Mouse (Mus musculus) frontal cortex, postnatal 14 days (tissue): ENCODE measurements around the gene Cxcl1.
"Not testable (repeated sequence)": the region's sequence is repeated elsewhere in the genome, so short reads cannot be mapped to it uniquely, and the experiment has no call there.

ENCODE experiments used
- DNase-seq, 2 experiments: peaks; one replicate each; pipeline ENCODE4 v3.0.0; 2022; ENCODE audit warnings: low spot score in 2 of 2

Cxcl1 gene

GRCm38 (mm10) chr5:90890519-90891463 is at the start of gene Cxcl1:
TSS of gene Cxcl1 (plus strand) at chr5:90891241.
- DNase-seq, result no peak

- DNase-seq, result no peak
Measured at GRCm38 (mm10) chr5:90843891-90844290, 47.1 kb upstream of the Cxcl1 start.

- not testable (repeated sequence) for DNase-seq
Measured at GRCm38 (mm10) chr5:90850096-90850495, 40.9 kb upstream of the Cxcl1 start.

- DNase-seq, result not testable (repeated sequence)
Measured at GRCm38 (mm10) chr5:90851391-90851790, 39.6 kb upstream of the Cxcl1 start.

- DNase-seq, result no peak
Measured at GRCm38 (mm10) chr5:90853206-90853605, 37.8 kb upstream of the Cxcl1 start.

- DNase-seq, result no peak
Measured at GRCm38 (mm10) chr5:90855308-90856230, 35.5 kb upstream of the Cxcl1 start.

- no peak for DNase-seq
Measured at GRCm38 (mm10) chr5:90857463-90857862, 33.6 kb upstream of the Cxcl1 start.

- no peak for DNase-seq
Measured at GRCm38 (mm10) chr5:90858429-90858828, 32.6 kb upstream of the Cxcl1 start.

- no peak for DNase-seq
Measured at GRCm38 (mm10) chr5:90859031-90859430, 32.0 kb upstream of the Cxcl1 start.

GRCm38 (mm10) chr5:90861876-90862375 is 29.1 kb upstream of the Cxcl1 start:
- no peak for DNase-seq

GRCm38 (mm10) chr5:90866770-90867169 is 24.3 kb upstream of the Cxcl1 start:
- DNase-seq, result no peak

GRCm38 (mm10) chr5:90872377-90872776 is 18.7 kb upstream of the Cxcl1 start:
- no peak for DNase-seq

- no peak for DNase-seq
Measured at GRCm38 (mm10) chr5:90876045-90876444, 15.0 kb upstream of the Cxcl1 start.

GRCm38 (mm10) chr5:90876471-90877172 is 14.4 kb upstream of the Cxcl1 start:
- DNase-seq, result no peak

- no peak for DNase-seq
Measured at GRCm38 (mm10) chr5:90877173-90877512, 13.9 kb upstream of the Cxcl1 start.

GRCm38 (mm10) chr5:90879307-90880014 is 11.6 kb upstream of the Cxcl1 start:
- DNase-seq, result no peak

GRCm38 (mm10) chr5:90880335-90880850 is 10.6 kb upstream of the Cxcl1 start:
- DNase-seq, result no peak

- no peak for DNase-seq
Measured at GRCm38 (mm10) chr5:90881021-90881420, 10.0 kb upstream of the Cxcl1 start.

- no peak for DNase-seq
Measured at GRCm38 (mm10) chr5:90881682-90882081, 9.4 kb upstream of the Cxcl1 start.

- DNase-seq, result no peak
Measured at GRCm38 (mm10) chr5:90882146-90882545, 8.9 kb upstream of the Cxcl1 start.
